Mouse (Mus musculus): ENCODE data around the gene Lhx5. TPM values are rescaled to one million over a fixed set of nuclear protein-coding genes. Genes with fewer than 3 reads are reported as not detected.

The Lhx5 gene
- polyA plus RNA-seq, 1 experiment from 2014 or later: 0.05 TPM

- Histone ChIP-seq H3K27me3 (peaks cover 69% of the 10 kb centered on the region), H3K36me3 (no peaks in the 10 kb centered on the region), H3K4me1 (no peaks in the 10 kb centered on the region), H3K9me3 (replicated peaks) (no peaks in the 10 kb centered on the region), H3K9ac (no peak overlapping the region), H3K4me2 (replicated peaks) (no peak overlapping the region), H3K27ac (replicated peaks) (no peak overlapping the region), H3K4me3 (replicated peaks) (no peak overlapping the region)
- 82% methylated on average over 8 of the region's 8 CpGs for WGBS
- ATAC-seq (ENCODE audit: insufficient number of reproducible peaks, low FRiP score, low TSS enrichment, low read depth): no peak
Observed at GRCm38 (mm10) chr5:120420106-120420505, 11.4 kb upstream of the Lhx5 start.

GRCm38 (mm10) chr5:120424039-120424438 lies 7.5 kb upstream of the Lhx5 start:
- no peak overlapping the region for H3K4me2 ChIP-seq (replicated peaks)
- H3K4me1 ChIP-seq: peaks cover 2% of the 10 kb centered on the region; the same call in 1 of the 2 replicates
- no peaks in the 10 kb centered on the region for H3K36me3 ChIP-seq
- ATAC-seq (ENCODE audit: insufficient number of reproducible peaks, low FRiP score, low TSS enrichment, low read depth): 0 out of 2 replicates have a peak, but pooled peaks have one; percentile 43
- peaks cover 92% of the 10 kb centered on the region for H3K27me3 ChIP-seq
- no peaks in the 10 kb centered on the region for H3K9me3 ChIP-seq (replicated peaks)
- H3K9ac ChIP-seq: no peak overlapping the region
- H3K4me3 ChIP-seq (replicated peaks): no peak overlapping the region
- no peak overlapping the region for H3K27ac ChIP-seq (replicated peaks)
- WGBS: under 1% methylated on average over 19 of the region's 19 CpGs

DNA sequence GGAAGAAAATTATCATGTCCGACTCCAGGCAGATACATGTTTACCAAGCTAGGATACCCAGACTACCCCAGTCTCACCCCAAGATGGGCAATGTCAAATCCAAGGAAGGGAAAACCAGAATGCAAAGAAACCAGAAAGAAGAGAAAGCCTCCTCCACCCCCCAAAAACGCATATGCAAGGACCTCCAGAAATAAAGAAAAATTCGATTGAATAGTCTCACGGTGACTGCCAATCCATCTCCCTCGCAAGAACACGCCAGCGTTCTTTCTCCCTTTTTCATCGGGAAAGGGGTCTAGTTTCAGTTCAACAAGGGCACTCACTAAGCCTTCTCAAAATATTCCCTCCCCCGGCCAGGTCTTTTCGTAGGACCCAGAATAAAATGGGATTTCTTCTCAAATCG lies 6.8 kb upstream of the Lhx5 start:
- no peak overlapping the region for H3K27ac ChIP-seq (replicated peaks)
- H3K27me3 ChIP-seq: peaks cover 91% of the 10 kb centered on the region
- H3K4me2 ChIP-seq (replicated peaks): no peak overlapping the region
- H3K9me3 ChIP-seq (replicated peaks): no peaks in the 10 kb centered on the region
- ATAC-seq (ENCODE audit: insufficient number of reproducible peaks, low FRiP score, low TSS enrichment, low read depth): no peak
- no peak overlapping the region for H3K4me3 ChIP-seq (replicated peaks)
- H3K9ac ChIP-seq: no peak overlapping the region
- H3K36me3 ChIP-seq: no peaks in the 10 kb centered on the region
- 2% methylated on average over 11 of the region's 11 CpGs for WGBS
- peaks cover 2% of the 10 kb centered on the region; the same call in 1 of the 2 replicates for H3K4me1 ChIP-seq

- no peaks in the 10 kb centered on the region for H3K9me3 ChIP-seq (replicated peaks)
- no peaks in the 10 kb centered on the region for H3K36me3 ChIP-seq
- no peak for ATAC-seq (ENCODE audit: insufficient number of reproducible peaks, low FRiP score, low TSS enrichment, low read depth)
- no peak overlapping the region for H3K27ac ChIP-seq (replicated peaks)
- no peak overlapping the region for H3K9ac ChIP-seq
- H3K4me2 ChIP-seq (replicated peaks): no peak overlapping the region
- no peak overlapping the region for H3K4me3 ChIP-seq (replicated peaks)
- WGBS: under 1% methylated on average over 17 of the region's 20 CpGs
- peaks cover 93% of the 10 kb centered on the region for H3K27me3 ChIP-seq
- peaks cover 2% of the 10 kb centered on the region; the same call in 1 of the 2 replicates for H3K4me1 ChIP-seq
Observed at GRCm38 (mm10) chr5:120425711-120426110, 5.8 kb upstream of the Lhx5 start.

GRCm38 (mm10) chr5:120426572-120426971 lies 4.9 kb upstream of the Lhx5 start:
- peaks cover 95% of the 10 kb centered on the region for H3K27me3 ChIP-seq
- H3K4me1 ChIP-seq: peaks cover 3% of the 10 kb centered on the region; the same call in 1 of the 2 replicates
- no peaks in the 10 kb centered on the region for H3K9me3 ChIP-seq (replicated peaks)
- WGBS: 1% methylated on average over 10 of the region's 10 CpGs
- no peaks in the 10 kb centered on the region for H3K36me3 ChIP-seq
- no peak overlapping the region for H3K9ac ChIP-seq
- ATAC-seq (ENCODE audit: insufficient number of reproducible peaks, low FRiP score, low TSS enrichment, low read depth): no peak
- H3K4me2 ChIP-seq (replicated peaks): no peak overlapping the region
- no peak overlapping the region for H3K4me3 ChIP-seq (replicated peaks)
- no peak overlapping the region for H3K27ac ChIP-seq (replicated peaks)

GRCm38 (mm10) chr5:120427451-120427938 lies 4.0 kb upstream of the Lhx5 start:
- under 1% methylated on average over 33 of the region's 33 CpGs for WGBS
- Histone ChIP-seq H3K9me3 (replicated peaks) (no peaks in the 10 kb centered on the region), H3K4me1 (peaks cover 8% of the 10 kb centered on the region), H3K4me2 (replicated peaks) (no peak overlapping the region), H3K27ac (replicated peaks) (no peak overlapping the region), H3K4me3 (replicated peaks) (no peak overlapping the region), H3K36me3 (no peaks in the 10 kb centered on the region), H3K9ac (no peak overlapping the region), H3K27me3 (peaks cover 95% of the 10 kb centered on the region)
- no peak for ATAC-seq (ENCODE audit: insufficient number of reproducible peaks, low FRiP score, low TSS enrichment, low read depth)

DNA sequence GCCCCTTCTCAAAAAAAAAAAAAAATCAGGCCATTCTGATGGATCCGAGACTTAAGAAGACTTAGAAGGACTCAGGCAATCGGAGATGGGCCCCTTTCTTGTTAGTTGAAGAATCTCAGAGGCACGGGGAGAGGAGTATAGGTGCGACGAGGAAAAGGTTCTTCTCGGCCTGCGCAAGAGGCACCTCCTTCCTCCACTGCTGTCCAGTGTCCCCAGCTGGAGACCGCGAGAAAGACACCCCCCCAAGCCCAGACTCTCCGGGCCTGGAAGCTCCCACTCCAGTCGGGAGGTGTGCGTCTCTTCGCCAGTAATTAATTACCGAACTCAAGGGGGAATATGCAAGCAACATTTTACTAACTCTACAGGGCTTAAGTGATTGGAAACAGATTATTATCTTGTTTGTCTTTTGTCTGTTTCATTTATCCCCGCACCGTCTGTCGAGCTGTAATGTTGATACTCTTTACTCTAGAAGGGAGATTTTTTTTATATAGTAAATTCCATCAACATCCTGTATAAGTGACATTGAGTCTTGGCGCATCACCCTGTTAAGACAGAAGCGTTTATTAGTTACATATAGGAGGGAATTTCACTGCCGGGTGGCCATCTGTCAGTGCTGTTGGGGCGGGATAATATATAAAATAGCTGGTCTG lies 3.2 kb upstream of the Lhx5 start:
- WGBS: 1% methylated on average over 21 of the region's 21 CpGs
- Histone ChIP-seq H3K27me3 (peaks cover 95% of the 10 kb centered on the region), H3K4me3 (replicated peaks) (no peak overlapping the region), H3K9me3 (replicated peaks) (no peaks in the 10 kb centered on the region), H3K9ac (no peak overlapping the region), H3K27ac (replicated peaks) (no peak overlapping the region), H3K4me2 (replicated peaks) (no peak overlapping the region), H3K4me1 (peaks cover 8% of the 10 kb centered on the region), H3K36me3 (no peaks in the 10 kb centered on the region)
- no peak for ATAC-seq (ENCODE audit: insufficient number of reproducible peaks, low FRiP score, low TSS enrichment, low read depth)

GRCm38 (mm10) chr5:120428990-120429389 lies 2.5 kb upstream of the Lhx5 start:
- 4% methylated on average over 5 of the region's 6 CpGs for WGBS
- no peak overlapping the region for H3K4me2 ChIP-seq (replicated peaks)

GRCm38 (mm10) chr5:120429692-120430091 lies 1.8 kb upstream of the Lhx5 start:
- H3K4me1 ChIP-seq: peaks cover 8% of the 10 kb centered on the region
- no peak overlapping the region for H3K4me3 ChIP-seq (replicated peaks)
- no peak overlapping the region for H3K4me2 ChIP-seq (replicated peaks)
- H3K36me3 ChIP-seq: no peaks in the 10 kb centered on the region
- ATAC-seq (ENCODE audit: insufficient number of reproducible peaks, low FRiP score, low TSS enrichment, low read depth): no peak
- WGBS: 7% methylated on average over 6 of the region's 6 CpGs
- H3K9me3 ChIP-seq (replicated peaks): no peaks in the 10 kb centered on the region
- no peak overlapping the region for H3K27ac ChIP-seq (replicated peaks)
- H3K9ac ChIP-seq: no peak overlapping the region
- H3K27me3 ChIP-seq: peaks cover 95% of the 10 kb centered on the region

More at GRCm38 (mm10) chr5:120428990-120429389, 2.5 kb upstream of the Lhx5 start:
- H3K27ac ChIP-seq (replicated peaks): no peak overlapping the region
- ATAC-seq (ENCODE audit: insufficient number of reproducible peaks, low FRiP score, low TSS enrichment, low read depth): no peak
- H3K27me3 ChIP-seq: peaks cover 95% of the 10 kb centered on the region
- H3K9ac ChIP-seq: no peak overlapping the region
- no peak overlapping the region for H3K4me3 ChIP-seq (replicated peaks)
- no peaks in the 10 kb centered on the region for H3K36me3 ChIP-seq
- H3K4me1 ChIP-seq: peaks cover 8% of the 10 kb centered on the region
- H3K9me3 ChIP-seq (replicated peaks): no peaks in the 10 kb centered on the region

GRCm38 (mm10) chr5:120431001-120431583 lies 407 bp upstream of the Lhx5 start:
- no peak overlapping the region for H3K4me2 ChIP-seq (replicated peaks)
- H3K4me3 ChIP-seq (replicated peaks): no peak overlapping the region
- H3K36me3 ChIP-seq: no peaks in the 10 kb centered on the region
- peaks cover 98% of the 10 kb centered on the region for H3K27me3 ChIP-seq
- no peak overlapping the region for H3K9ac ChIP-seq
- no peaks in the 10 kb centered on the region for H3K9me3 ChIP-seq (replicated peaks)
- H3K4me1 ChIP-seq: peaks cover 19% of the 10 kb centered on the region
- no peak overlapping the region for H3K27ac ChIP-seq (replicated peaks)
- 1% methylated on average over 30 of the region's 30 CpGs for WGBS
- ATAC-seq (ENCODE audit: insufficient number of reproducible peaks, low FRiP score, low TSS enrichment, low read depth): no peak

- no peak for ATAC-seq (ENCODE audit: insufficient number of reproducible peaks, low FRiP score, low TSS enrichment, low read depth)
- Histone ChIP-seq H3K9ac (no peak overlapping the region), H3K27ac (replicated peaks) (no peak overlapping the region), H3K4me2 (replicated peaks) (no peak overlapping the region), H3K9me3 (replicated peaks) (no peaks in the 10 kb centered on the region), H3K36me3 (no peaks in the 10 kb centered on the region), H3K4me3 (replicated peaks) (no peak overlapping the region), H3K4me1 (peaks cover 24% of the 10 kb centered on the region), H3K27me3 (peaks cover 98% of the 10 kb centered on the region)
- WGBS: under 1% methylated on average over 9 of the region's 9 CpGs
Observed at GRCm38 (mm10) chr5:120432486-120433015, 1.1 kb downstream of the Lhx5 start.

Measured in embryonic facial prominence, embryonic 15.5 days (tissue).